Mouse (Mus musculus) telencephalon, adult 2 months (tissue): ENCODE results near the gene Pip5kl1.

Experiments
- DNase-seq: peaks from one replicate; pipeline ENCODE4 v3.0.0-alpha.2; 2011; ENCODE audit warnings: low read depth, low spot score

Gene Pip5kl1

DNA sequence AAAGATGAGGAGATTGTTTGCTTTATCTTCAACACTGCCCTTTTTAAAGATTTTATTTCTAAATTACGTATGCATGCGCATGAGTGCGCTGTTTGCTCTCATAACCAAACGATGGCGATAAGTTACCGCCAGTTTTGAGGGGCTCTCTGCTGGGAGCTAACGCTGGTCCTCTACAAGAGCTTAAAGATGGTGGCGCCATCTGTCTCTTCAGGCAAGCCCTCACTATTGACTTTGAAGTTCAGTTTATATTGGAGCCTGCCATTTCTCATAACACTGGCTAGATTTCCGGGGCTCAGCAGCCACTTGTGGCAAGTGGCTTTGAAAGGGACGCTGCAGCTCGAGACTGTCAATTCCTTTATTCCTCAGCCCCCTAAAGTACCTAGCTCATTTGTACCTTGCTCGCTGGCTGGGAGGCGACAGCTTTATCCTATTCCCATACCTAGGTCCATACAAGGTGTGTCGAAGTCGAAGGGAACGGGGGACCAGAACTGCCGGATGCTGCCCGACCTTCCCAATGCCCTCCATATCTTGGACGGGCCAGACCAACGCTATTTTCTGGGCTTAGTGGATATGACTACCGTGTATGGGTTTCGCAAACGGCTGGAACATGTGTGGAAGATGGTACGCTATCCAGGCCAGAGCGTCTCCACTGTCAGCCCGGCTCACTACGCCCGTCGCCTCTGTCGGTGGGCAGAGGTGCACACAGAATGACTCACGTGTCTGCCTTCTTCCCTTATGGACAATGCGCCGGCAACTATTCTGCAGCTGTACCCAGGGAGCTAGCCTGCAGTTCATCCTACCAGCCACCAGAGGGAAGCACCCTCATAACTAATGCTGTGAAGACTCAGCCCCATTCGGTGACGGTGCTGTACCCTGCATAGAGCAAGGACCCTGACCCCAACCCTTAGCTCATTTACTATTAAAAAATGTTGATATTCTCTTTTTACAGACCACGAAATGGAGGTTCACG is 8.5 kb downstream of the Pip5kl1 start:
- no peak for DNase-seq

DNA sequence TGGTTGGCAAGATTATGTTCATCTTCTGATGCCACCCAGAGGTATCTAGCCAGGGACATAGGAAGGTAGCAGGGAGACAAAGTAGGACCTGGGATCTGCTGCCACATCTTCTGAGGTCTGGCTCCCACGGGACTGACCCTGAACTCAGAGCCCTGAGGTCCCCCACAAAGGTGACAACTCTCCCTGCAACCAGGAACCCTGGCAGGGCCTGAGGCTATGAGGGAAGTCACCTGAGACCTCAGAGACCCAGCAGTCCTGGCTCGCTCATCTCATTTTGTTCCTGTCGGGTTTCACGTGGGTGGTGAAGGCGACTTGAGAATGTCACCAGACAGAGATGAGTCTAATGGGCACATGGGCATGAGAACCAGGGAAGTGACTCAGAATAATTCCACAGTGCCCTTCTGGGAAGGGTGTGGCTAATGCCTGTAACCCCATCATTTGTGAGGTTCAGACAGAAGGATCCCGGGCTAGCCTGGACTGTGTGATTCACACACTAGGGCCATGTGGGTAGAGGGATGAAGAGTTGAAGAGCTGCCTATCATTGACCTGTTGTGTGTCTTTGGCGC is 10.6 kb downstream of the Pip5kl1 start:
- DNase-seq, result no peak

DNA sequence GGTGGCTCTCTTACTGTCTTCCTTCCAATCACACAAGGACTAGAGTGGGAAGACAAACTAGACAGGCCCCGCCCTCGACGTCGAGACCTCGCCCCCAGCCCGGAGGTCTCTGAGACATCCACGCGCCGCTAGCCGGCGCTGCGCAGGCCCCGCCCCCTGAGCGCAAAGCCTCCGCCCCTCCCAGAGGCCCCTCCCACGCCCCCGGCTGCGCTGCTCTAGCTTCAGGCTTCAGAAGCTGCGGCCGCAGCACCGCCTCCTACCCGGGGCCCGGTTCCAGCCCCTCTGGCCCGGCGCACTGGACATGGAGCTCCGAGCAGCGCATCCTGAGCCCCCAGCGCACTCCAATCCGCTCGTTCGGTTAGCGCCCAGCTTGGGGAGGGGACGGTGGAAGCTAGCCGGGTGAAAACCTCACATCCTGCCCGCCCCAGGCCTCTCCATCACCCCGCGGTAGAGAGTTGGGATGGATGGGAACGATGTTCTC is 12.3 kb downstream of the Pip5kl1 start, which contains the start of gene St6galnac4:
Gene St6galnac4 (plus strand): TSS at position 225 of the 481 bp plus-strand sequence.
- peak; percentile 90 for DNase-seq

DNA sequence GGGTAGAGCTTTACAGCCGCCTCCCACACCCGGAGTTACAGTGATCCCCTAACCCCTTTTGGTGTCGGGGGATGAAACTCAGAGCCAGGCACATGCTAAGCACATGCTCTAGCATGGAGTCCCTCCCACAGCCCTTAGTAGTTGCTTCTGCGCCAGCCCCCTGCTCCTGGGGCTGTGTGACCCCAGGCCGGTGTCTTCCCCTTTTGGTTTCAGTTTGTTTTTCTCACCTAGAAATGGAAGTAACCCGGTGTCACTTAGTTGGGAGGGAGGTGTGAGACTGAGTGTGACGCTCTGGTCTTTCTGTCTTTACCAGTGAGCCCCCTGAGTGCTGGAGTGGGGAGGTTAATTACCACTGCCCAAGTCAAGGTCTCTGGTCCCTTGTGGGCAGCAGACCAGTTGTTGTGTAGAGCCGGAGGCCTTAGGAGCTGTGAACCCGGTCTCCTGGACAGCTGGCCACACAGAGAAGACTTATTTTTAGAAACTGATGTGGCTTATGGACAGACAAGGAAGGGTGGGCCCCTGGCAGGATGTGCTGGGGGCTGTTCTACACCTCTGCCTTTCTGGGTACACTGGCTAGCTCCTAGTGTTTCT is 13.2 kb downstream of the Pip5kl1 start:
- DNase-seq, result no peak

DNA sequence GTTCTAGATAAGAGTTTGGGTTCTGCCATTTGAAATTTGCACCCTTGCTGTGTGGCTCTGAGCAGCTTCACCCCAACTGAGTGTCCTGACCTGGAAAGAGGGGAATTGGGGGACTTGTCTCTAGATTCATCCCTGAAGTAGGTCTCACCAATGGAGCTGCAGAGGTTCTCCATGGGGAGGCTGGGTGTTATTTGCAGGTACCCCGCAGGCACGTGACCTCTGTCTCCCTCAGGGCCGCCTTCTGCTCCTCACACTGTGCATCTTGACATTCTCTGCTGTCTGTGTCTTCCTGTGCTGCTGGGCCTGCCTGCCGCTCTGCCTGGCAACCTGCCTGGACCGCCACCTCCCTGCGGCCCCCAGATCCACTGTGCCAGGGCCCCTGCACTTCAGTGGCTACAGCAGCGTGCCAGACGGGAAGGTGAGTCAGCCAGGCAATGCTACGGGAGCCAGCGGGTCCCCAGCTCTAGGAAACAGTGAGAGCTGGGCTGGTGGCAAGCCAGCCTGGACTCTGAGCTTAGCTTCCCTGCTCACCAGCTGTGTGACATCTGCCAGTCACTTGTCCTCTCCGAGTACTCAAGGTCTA is 14.7 kb downstream of the Pip5kl1 start:
- DNase-seq, result no peak

DNA sequence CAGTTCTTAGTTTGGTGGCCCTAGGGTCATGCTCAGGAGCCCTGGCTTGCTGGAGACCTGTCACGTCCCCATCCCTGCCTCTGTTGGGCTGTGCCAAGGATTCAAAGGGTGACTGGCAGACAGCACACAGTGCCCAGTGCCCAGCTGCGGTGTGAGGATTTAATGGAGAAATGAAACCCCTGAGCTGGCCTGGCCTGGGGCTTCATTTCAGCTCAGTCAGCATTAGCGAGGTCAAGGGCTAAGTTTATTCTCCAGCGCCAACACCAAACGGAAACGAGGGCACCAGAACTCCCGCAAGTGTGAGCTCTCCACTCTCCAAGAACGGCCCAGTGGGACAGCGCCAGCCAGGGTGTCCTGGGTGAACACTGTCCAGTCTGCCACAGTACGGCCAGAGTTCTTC is 15.6 kb downstream of the Pip5kl1 start:
- DNase-seq, result no peak

DNA sequence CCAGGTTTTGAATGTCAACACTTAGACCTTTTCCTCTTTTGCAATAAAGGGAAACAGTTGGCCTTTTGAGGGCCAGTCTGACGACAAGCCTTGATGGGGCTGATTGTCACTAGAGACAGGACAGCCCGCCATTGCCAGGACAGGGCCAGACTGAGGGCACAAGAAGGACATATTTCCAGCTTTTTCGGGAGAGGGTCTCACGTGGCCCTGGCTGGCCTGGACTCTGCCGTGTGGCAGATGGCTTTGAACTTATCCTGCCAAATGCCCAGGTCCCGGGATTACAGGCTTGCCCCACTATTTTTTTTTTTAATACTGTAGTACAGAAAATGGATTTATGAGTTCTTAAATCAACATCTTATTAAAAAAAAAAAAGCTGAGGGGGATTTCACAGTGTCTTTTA is 16.7 kb downstream of the Pip5kl1 start:
- DNase-seq, result no peak

DNA sequence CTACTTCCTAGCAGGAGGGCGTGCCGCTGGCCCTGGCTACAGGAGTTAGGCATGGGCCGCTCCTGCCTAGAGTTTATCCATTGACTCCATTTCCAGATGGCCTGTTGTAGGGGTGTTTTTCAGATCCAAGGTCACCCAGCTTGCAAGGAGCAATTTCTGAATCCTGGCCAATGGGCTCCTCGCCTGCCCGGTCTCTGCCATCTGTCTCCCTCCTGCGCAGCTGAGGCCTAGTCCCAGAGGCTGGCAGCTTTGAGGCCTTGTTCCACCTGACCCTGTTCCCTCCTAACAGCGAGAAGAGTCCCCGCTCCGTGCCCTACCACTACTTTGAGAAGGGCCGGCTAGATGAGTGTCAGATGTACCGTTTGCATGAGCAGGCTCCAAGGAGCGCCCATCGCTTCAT is 22.1 kb downstream of the Pip5kl1 start:
- no peak for DNase-seq

DNA sequence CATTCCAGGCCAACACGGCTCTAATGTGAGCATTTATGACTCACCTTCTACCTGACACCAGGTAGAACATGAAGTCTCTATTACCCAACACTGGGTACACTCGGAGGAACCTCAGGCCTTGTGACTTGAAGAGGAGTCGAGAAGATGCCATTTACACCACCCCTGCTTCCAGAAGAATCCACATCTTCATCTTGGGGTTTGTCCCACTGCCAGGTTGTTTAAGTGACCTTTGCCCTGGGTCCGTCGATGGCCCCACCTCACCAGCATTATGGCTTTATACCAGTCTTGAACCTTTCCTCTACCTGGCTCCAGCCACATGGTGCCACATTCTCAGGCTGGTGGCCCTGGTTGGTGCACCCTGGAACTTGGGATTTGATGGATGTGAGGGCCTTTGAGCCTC is 22.7 kb downstream of the Pip5kl1 start:
- no peak for DNase-seq

DNA sequence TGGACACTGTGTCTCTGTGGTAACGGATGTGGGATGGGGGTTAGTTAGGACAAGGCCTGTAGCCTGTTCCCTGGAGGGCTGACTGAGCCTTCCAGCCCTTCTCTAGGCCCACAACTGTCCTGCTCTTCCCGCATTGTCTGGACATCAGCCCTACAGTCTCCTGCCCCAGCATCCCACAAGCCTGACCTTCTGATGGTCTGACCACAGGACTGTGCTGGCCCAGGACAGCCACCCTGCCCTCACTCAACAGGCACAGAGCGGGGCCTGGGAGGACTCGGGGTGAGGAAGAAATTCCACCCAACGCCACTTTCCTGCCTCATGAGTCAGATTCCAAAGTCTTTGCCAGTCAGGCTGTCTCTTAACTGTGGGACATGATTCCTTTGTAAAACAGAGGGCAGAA is 23.1 kb downstream of the Pip5kl1 start:
- DNase-seq, result no peak

DNA sequence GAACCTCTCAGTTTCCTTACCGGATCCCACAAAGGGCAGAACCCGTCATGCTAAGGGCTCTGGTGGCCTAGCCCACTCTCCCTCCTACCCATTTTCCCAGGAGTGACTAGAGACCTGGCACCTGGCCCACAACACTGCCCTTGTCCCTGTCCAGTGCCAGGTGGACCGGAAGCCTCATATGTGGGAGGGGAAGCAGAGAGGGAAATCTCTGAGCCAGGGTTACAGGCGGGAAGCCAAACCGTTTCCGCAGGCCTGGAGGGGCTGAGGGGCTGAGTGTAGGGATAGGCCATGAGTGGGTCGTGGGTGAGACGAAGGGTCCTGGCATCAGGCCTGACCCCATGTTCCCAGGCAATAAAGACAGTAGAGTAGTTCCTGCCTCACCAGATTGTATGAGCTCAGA is 23.9 kb downstream of the Pip5kl1 start:
- no peak for DNase-seq

DNA sequence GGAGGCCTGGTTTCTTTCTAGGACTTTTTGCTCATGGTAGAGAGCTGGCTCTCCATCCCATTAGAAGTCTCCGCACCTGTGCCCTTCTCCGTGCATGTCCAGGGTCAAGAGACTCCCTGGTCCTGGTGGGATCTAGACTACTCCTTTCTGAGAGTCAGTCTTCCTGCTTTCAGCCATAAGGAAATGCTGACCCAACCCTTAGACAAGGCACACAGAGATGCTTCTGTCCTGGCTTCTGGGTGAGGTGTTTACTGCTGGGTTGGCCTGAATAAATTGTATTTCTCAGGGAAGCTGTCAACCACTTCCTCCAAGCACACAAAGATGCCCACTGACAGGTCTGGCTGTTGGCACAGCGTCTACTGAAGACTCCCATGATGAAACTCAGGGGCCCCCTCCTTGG is 24.8 kb downstream of the Pip5kl1 start, which contains the start of gene St6galnac6:
Gene St6galnac6 (plus strand): TSS at position 301 of the 400 bp plus-strand sequence.
- DNase-seq, result no peak

DNA sequence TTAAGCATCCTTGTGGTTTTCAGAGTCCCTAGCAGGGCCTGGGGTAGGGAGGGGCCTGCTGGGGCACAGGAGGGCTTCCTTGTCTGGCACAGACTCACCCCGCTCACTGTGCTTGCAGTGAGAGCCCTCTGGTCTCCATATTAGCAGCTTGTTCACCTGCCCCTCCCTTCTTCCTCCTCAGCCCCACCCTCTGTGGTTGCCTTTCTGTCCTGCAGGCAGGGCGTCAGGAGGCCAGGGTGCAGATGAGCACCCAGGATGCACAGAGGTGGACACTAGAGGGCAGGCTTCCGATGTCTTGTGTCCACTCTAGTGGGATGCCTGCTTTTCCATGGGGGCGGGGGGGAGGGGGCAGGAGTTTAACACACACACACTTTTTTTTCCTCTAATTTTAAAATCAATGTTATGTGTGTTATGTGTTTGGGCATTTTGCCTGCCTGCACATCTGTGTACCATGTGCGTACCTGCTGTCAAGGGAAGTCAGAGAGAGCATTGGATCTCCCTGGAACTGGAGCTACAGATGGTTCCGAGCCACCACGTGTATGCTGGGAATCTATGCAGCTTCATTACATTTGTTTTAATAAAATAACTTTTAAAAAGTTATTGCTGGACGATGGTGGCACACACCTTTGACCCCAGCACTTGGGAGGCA is 26.9 kb downstream of the Pip5kl1 start:
- DNase-seq, result no peak

DNA sequence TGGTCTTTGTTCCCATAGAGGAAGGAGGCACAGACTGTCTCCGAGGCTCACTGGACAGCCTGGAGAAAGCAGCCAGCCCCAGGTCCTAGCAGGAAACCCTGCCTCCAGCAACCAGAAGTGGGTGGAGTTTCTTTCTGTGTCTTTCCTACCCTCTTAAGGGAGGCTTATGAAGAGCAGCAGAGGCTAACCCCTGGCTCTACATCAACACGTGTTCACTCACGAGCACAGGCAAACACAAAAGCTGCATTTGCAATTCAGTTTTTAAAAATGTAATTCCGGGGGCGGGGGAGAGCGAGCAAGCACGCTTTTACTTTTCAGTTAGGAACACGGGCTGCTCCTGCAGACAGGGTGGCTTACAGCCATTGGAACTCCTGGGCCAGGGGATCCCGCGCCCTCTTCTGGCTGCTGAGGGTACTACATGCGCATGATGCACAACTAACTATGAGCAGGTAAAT is 28.0 kb downstream of the Pip5kl1 start:
- DNase-seq, result no peak

DNA sequence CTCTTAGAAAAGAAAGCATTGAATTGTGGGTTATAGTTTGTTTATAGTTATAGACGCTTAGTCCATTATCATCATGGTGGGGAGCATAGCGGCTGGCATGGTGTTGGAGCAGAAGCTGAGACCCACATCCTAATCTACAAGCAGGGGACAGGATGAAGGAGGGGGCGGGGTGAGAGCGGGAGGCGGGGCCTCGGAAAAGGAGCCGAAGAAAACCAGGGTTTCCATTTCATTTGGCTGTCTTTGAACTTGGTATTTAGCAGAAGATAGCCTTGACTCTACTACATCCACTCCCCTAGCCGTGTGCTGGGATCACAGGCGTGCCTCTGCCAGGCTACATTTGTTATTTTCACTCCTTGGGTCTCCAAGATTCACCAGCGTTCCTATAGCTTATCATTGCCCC is 30.0 kb downstream of the Pip5kl1 start:
- DNase-seq, result no peak

DNA sequence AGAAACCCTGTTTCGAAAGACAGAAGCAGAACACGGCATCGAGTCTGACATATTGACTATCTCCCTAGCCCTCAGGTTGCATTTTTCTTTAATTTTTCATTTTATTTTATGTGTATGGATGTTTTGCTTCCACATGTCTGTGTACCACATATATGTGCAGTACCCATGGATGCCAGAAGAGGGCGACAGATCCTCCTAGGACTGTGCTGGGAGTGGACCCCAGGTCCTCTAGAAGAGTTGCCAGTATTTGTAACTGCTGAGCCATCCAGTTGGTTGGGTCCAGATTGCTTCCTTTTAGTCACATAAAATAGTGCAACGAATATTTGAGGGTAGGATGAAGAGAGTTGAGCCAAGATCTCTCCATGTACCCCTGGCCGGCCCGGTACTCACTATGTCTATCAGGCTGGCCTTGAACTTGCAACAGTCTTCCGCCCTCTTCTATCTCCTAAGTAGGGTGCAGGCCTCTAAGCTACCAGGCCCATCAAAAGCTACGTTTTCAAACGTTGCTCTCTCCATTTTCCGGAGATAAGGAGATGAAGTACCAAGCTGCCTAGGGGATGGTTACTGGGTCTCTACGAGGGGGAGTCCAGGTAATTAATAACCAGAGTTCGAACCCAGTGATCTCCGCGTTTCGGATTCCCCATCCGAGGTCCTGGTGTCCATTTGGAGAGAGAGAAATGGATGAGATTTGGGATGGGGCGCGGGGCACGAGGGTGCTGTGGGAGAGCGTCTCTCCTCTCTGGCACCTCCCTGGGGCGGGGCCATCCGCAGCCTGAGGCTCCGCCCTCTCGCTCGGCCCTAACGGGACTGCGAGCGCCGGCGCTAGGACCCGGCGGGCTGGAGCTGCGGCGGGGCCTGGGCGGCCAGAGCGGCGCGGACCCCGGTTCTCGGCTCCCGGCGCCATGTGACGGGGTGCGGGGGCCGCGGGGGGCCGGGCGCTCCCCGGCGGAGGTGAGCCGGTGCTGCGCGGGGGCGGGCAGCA is 31.9 kb downstream of the Pip5kl1 start:
- peak; percentile 70 for DNase-seq

DNA sequence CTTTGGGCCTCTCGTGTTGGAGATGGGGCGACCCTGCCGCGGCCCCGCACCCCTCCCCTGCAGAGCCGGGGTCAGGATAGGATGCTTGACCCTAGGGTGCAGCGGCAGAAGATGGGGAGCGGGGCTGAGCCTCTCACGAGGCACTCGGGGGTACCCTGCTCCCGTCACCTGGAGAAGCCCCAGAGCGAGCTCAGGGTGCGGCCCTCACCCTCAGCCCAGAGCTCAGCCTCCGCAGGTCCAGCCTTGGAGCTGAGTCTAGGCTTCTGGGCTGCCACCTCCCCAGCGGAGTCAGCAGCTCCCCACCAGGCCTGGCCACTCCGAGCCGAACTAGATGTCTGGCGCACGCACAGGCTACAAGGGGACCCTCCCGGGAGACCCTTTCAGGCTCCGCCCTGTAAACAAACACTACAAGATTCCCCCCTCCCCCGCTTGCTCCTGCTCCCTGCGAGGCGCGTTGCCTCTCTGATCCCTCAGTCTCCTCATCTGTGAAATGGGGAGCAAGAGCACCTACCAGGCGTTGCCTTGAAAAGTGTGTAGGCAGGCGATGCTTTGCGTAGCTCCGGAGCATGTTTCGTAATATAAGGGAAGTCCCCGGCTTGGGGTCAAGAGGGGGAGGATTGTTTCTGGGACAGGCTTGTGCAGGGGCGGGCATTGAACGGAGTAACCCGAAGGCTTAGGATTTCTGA is 32.8 kb downstream of the Pip5kl1 start:
- no peak for DNase-seq

DNA sequence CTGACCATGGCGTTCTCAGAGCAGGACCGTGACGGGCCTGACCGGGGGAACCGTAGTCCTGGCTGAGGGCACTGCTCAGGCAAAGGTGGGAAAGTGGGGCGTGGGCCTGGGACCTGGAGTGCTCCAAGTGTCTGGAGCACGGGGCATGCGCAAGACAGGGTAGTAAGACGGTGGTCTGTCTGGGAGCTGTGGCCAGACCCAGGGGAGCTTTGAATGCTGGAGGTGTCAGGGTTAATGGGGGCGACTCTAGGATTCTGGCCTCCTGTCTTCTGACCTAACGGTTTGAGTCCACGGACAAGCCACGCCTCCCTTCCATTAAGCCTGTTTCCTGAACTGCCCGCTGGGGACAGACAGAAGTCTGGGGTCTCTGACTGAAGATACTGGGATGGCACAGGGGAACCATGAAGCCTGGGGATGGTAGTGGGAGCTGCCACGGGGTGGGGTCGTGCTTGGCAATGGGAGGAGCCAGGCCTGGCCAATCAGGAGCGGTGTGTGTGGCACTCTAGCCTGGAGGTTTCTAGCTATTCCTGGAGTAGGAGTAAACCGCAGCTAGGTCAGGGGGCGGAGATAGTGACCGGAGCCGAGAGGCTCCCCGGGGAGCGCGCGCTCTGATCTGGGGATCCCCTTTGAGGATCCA is 33.7 kb downstream of the Pip5kl1 start:
- no peak for DNase-seq

DNA sequence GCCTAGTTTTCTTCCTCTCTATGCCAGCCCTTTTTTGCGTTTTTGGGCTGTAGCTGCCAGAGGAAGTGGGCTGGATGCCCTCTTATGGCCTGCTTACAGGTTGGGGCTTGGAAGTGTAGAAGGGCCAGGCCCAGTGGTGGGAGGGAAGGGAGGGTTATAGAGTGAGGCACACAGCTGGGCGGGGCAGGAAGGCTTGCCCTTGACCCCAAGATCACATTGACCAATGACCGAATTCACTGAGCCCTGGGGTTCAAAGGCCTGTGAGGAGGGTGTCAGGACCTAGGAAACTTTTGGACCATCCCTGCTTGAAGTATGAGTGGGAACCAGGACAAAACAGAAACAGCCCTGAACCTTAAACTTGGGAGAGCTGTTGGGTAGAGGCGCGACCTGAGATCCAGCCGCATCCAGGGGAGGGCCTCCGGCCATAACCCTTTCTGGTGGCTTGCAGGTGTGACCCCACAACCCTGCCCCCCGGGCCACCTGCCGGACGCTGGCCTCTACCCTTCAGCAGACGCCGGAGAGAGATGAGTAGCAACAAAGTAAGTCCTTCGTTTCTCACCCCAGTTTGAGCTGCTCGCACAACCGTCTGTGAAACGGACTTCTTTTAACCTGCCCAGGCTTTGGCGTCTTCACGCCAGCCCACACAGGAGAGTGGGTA is 34.3 kb downstream of the Pip5kl1 start:
- DNase-seq, result no peak
